Mouse (Mus musculus): Measurements from ENCODE around the gene Pold2.
A peak's percentile ranks its signal among the peaks of the same experiment; 100 is the strongest.

- TF ChIP-seq CTCF (IDR thresholded peaks at IDR 0.05; ENCODE audit: control insufficient read depth, insufficient read depth, low read length) (peak; percentile 34; the same call in 1 of the 2 replicates), POLR2A (IDR thresholded peaks at IDR 0.05; ENCODE audit: borderline replicate concordance, control insufficient read depth, low read depth, low read length) (no peak)
Observed at GRCm38 (mm10) chr11:5858723-5859122, 19.4 kb downstream of the Pold2 start.

Data from bone marrow, adult 2 months (tissue).